Mouse (Mus musculus): ENCODE results near the gene Ddc. TPM values are rescaled to one million over a fixed set of nuclear protein-coding genes. Genes with fewer than 3 reads are reported as not detected.
A peak's percentile ranks its signal among the peaks of the same experiment; 100 is the strongest.

Gene Ddc
- polyA plus RNA-seq, 1 experiment from 2014 or later, result 7.5 TPM

DNA sequence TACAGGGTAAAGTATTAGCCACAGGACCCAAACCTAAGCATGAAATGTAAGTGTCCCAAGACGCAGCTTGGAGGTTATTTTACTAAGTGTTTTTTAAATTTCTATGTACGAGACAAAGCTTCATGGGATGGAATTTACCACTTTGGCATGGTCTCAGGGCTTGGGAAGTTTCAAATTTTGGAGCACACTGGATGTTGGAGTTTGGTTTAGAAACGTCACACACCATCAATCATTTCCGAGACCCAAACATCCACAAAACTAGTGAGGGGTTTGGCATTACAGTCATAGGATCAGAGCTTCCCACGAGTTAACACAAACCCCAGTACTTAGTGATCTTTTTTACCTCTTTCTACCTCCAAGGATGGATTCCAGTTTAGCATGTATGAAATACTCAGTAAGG, 60.6 kb downstream of the Ddc start:
- Histone ChIP-seq H3K4me3 (ENCODE audit: low read depth, low read length) (no peak overlapping the region), H3K4me2 (ENCODE audit: low read depth) (no peak overlapping the region), H3K9ac (ENCODE audit: low read length) (no peak overlapping the region), H3K27me3 (ENCODE audit: control insufficient read depth, insufficient read depth, low read length) (no peaks in the 10 kb centered on the region), H3K36me3 (ENCODE audit: control insufficient read depth, insufficient read depth, low read length) (no peaks in the 10 kb centered on the region), H3K9me3 (ENCODE audit: control insufficient read depth, low read length) (no peaks in the 10 kb centered on the region), H3K4me1 (ENCODE audit: control insufficient read depth, insufficient read depth, low read length) (peaks cover 10% of the 10 kb centered on the region), H3K27ac (ENCODE audit: low read depth, low read length) (no peak overlapping the region)
- ATAC-seq (ENCODE audit: insufficient read depth, low FRiP score, low TSS enrichment) (no peak), DNase-seq (ENCODE audit: low spot score) (no peak)
- 76% methylated on average over 5 of the region's 5 CpGs for WGBS

DNA sequence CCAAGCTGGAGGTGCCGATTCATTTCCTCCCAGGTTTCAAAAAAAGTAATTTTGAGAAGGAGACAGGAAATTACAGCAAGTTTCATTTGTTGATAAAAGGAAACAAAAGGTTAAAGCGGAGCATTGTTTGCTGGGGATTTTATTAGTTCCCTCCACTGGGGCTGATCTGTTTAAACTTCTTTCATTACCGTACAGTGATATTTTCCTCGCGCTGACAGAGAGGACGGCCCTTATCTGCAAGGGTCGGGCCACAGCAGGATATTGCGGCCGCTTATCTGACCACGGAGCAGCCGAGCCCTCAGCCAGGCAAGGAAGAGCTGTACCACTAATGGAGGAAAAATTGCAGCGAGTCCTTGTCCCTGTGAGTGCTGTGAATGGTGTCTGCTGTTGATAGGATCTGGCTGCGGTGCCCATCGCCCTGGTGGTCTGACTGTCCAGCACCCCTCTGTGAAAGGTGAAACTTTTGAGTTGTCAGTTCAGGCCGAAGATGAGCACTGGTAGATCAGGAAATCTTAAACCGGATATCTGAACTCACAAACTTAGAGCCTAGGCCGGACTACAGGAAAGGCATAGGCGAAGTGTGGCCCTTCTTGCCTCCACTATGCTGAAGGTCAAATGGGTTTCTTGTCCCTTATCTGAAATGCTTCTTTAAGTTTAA, 61.1 kb downstream of the Ddc start:
- 0 out of 2 replicates have a peak overlapping the region, but pooled peaks have one; percentile 9 for H3K27ac ChIP-seq (ENCODE audit: low read depth, low read length)
- ATAC-seq (ENCODE audit: insufficient read depth, low FRiP score, low TSS enrichment), result 0 out of 2 replicates have a peak, but pooled peaks have one; percentile 42
- H3K9me3 ChIP-seq (ENCODE audit: control insufficient read depth, low read length), result no peaks in the 10 kb centered on the region
- no peak overlapping the region; the same call in 1 of the 2 replicates for H3K4me2 ChIP-seq (ENCODE audit: low read depth)
- peak overlapping the region; percentile 12; the same call in 1 of the 2 replicates for H3K9ac ChIP-seq (ENCODE audit: low read length)
- H3K36me3 ChIP-seq (ENCODE audit: control insufficient read depth, insufficient read depth, low read length), result no peaks in the 10 kb centered on the region
- no peak for DNase-seq (ENCODE audit: low spot score)
- no peak overlapping the region for H3K4me3 ChIP-seq (ENCODE audit: low read depth, low read length)
- 49% methylated on average over 18 of the region's 18 CpGs for WGBS
- H3K4me1 ChIP-seq (ENCODE audit: control insufficient read depth, insufficient read depth, low read length), result peaks cover 16% of the 10 kb centered on the region
- no peaks in the 10 kb centered on the region for H3K27me3 ChIP-seq (ENCODE audit: control insufficient read depth, insufficient read depth, low read length)

GRCm38 (mm10) chr11:11836262-11836661, 61.7 kb downstream of the Ddc start:
- Histone ChIP-seq H3K36me3 (ENCODE audit: control insufficient read depth, insufficient read depth, low read length) (no peaks in the 10 kb centered on the region), H3K27ac (ENCODE audit: low read depth, low read length) (no peak overlapping the region), H3K4me2 (ENCODE audit: low read depth) (no peak overlapping the region), H3K9me3 (ENCODE audit: control insufficient read depth, low read length) (no peaks in the 10 kb centered on the region), H3K9ac (ENCODE audit: low read length) (no peak overlapping the region), H3K4me1 (ENCODE audit: control insufficient read depth, insufficient read depth, low read length) (peaks cover 20% of the 10 kb centered on the region), H3K27me3 (ENCODE audit: control insufficient read depth, insufficient read depth, low read length) (no peaks in the 10 kb centered on the region), H3K4me3 (ENCODE audit: low read depth, low read length) (no peak overlapping the region)
- ATAC-seq (ENCODE audit: insufficient read depth, low FRiP score, low TSS enrichment), result no peak
- DNase-seq (ENCODE audit: low spot score), result no peak
- 63% methylated on average over 8 of the region's 8 CpGs for WGBS

- WGBS, result 77% methylated on average over 4 of the region's 4 CpGs
- no peak overlapping the region for H3K4me3 ChIP-seq (ENCODE audit: low read depth, low read length)
- ATAC-seq (ENCODE audit: insufficient read depth, low FRiP score, low TSS enrichment), result no peak
- no peaks in the 10 kb centered on the region for H3K36me3 ChIP-seq (ENCODE audit: control insufficient read depth, insufficient read depth, low read length)
- H3K4me2 ChIP-seq (ENCODE audit: low read depth), result no peak overlapping the region
- peaks cover 23% of the 10 kb centered on the region for H3K4me1 ChIP-seq (ENCODE audit: control insufficient read depth, insufficient read depth, low read length)
- H3K27me3 ChIP-seq (ENCODE audit: control insufficient read depth, insufficient read depth, low read length), result no peaks in the 10 kb centered on the region
- no peak for DNase-seq (ENCODE audit: low spot score)
- H3K9ac ChIP-seq (ENCODE audit: low read length), result no peak overlapping the region
- H3K9me3 ChIP-seq (ENCODE audit: control insufficient read depth, low read length), result no peaks in the 10 kb centered on the region
- no peak overlapping the region for H3K27ac ChIP-seq (ENCODE audit: low read depth, low read length)
These were observed 62.2 kb downstream of the Ddc start for GRCm38 (mm10) chr11:11835791-11836190.

DNA sequence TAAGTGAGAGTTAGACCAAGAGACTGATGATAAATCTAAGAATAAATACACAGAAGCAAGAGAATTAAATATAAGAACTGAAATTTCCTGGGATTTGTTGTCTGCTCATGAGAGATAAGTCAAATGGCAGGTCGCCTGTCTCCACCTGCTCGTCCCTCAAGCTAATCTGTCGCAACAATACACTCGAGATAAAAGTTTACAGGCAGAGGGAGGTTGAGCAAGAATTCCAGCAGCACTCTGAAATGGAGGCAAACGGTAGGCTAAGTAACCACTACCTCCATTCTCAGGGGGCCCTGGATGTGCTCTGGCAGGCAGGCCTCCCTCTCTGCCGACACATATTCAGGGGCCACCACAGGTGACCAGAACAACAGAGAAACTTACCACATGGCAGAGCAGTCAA, 62.6 kb downstream of the Ddc start:
- H3K36me3 ChIP-seq (ENCODE audit: control insufficient read depth, insufficient read depth, low read length), result no peaks in the 10 kb centered on the region
- peaks cover 28% of the 10 kb centered on the region for H3K4me1 ChIP-seq (ENCODE audit: control insufficient read depth, insufficient read depth, low read length)
- DNase-seq (ENCODE audit: low spot score) (no peak), ATAC-seq (ENCODE audit: insufficient read depth, low FRiP score, low TSS enrichment) (no peak)
- H3K27me3 ChIP-seq (ENCODE audit: control insufficient read depth, insufficient read depth, low read length), result no peaks in the 10 kb centered on the region
- H3K4me3 ChIP-seq (ENCODE audit: low read depth, low read length), result no peak overlapping the region
- no peak overlapping the region for H3K4me2 ChIP-seq (ENCODE audit: low read depth)
- no peak overlapping the region for H3K9ac ChIP-seq (ENCODE audit: low read length)
- no peaks in the 10 kb centered on the region for H3K9me3 ChIP-seq (ENCODE audit: control insufficient read depth, low read length)
- WGBS, result 47% methylated on average over 6 of the region's 6 CpGs
- no peak overlapping the region for H3K27ac ChIP-seq (ENCODE audit: low read depth, low read length)

DNA sequence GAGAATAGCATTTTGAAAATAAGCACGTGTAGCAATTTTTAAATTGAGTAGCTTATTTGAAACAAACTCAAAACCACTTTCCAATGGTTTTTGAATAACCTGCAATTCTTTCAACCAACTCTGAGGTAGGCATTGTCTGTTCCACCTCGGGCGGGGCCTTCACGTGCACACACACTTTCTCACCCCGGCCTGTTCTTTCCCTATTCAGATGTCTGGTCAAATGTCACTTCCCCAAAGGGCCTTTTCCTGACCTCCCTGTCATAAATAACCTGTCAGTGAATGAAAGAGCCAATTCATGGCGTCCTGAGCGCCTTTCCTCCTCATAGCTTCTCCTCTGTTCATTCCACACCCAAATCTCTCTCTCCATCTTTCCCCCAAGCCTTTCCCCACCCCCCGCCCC, 64.8 kb downstream of the Ddc start:
- Histone ChIP-seq H3K4me1 (ENCODE audit: control insufficient read depth, insufficient read depth, low read length) (peaks cover 45% of the 10 kb centered on the region), H3K9ac (ENCODE audit: low read length) (no peak overlapping the region), H3K36me3 (ENCODE audit: control insufficient read depth, insufficient read depth, low read length) (no peaks in the 10 kb centered on the region), H3K27ac (ENCODE audit: low read depth, low read length) (peak overlapping the region; percentile 82), H3K27me3 (ENCODE audit: control insufficient read depth, insufficient read depth, low read length) (no peaks in the 10 kb centered on the region), H3K9me3 (ENCODE audit: control insufficient read depth, low read length) (no peaks in the 10 kb centered on the region), H3K4me3 (ENCODE audit: low read depth, low read length) (no peak overlapping the region), H3K4me2 (ENCODE audit: low read depth) (no peak overlapping the region)
- peak; percentile 21; the same call in 1 of the 2 replicates for ATAC-seq (ENCODE audit: insufficient read depth, low FRiP score, low TSS enrichment)
- DNase-seq (ENCODE audit: low spot score), result peak; percentile 61
- WGBS, result 4% methylated on average over 8 of the region's 8 CpGs

DNA sequence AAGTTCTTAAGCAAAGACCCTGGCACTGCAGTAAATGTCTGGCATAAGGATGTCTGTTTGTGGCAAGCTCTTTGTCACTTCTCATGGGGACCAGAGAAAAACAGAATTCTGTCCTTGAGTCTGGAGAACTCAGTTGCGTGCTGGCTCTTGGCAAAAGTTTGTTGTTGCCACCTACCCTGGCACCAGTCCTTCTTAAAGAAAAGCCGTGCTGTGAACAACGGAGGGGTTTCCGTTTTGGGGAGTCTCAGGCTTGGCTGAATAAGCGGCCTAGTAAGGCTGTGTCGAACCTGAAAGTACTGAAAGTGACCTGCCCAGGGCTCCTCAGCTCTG, 65.2 kb downstream of the Ddc start:
- no peaks in the 10 kb centered on the region for H3K27me3 ChIP-seq (ENCODE audit: control insufficient read depth, insufficient read depth, low read length)
- H3K4me3 ChIP-seq (ENCODE audit: low read depth, low read length), result no peak overlapping the region
- no peaks in the 10 kb centered on the region for H3K9me3 ChIP-seq (ENCODE audit: control insufficient read depth, low read length)
- peak overlapping the region; percentile 82 for H3K27ac ChIP-seq (ENCODE audit: low read depth, low read length)
- no peak for DNase-seq (ENCODE audit: low spot score)
- H3K36me3 ChIP-seq (ENCODE audit: control insufficient read depth, insufficient read depth, low read length), result no peaks in the 10 kb centered on the region
- 19% methylated on average over 6 of the region's 6 CpGs for WGBS
- no peak overlapping the region for H3K4me2 ChIP-seq (ENCODE audit: low read depth)
- peaks cover 48% of the 10 kb centered on the region for H3K4me1 ChIP-seq (ENCODE audit: control insufficient read depth, insufficient read depth, low read length)
- no peak overlapping the region for H3K9ac ChIP-seq (ENCODE audit: low read length)
- ATAC-seq (ENCODE audit: insufficient read depth, low FRiP score, low TSS enrichment), result no peak

- Histone ChIP-seq H3K4me2 (ENCODE audit: low read depth) (0 out of 2 replicates have a peak overlapping the region, but pooled peaks have one; percentile 4), H3K36me3 (ENCODE audit: control insufficient read depth, insufficient read depth, low read length) (no peaks in the 10 kb centered on the region), H3K27me3 (ENCODE audit: control insufficient read depth, insufficient read depth, low read length) (no peaks in the 10 kb centered on the region), H3K9ac (ENCODE audit: low read length) (peak overlapping the region; percentile 27; the same call in 1 of the 2 replicates), H3K4me3 (ENCODE audit: low read depth, low read length) (no peak overlapping the region), H3K27ac (ENCODE audit: low read depth, low read length) (peak overlapping the region; percentile 82), H3K9me3 (ENCODE audit: control insufficient read depth, low read length) (no peaks in the 10 kb centered on the region), H3K4me1 (ENCODE audit: control insufficient read depth, insufficient read depth, low read length) (peaks cover 48% of the 10 kb centered on the region)
- WGBS, result 6% methylated on average over 6 of the region's 6 CpGs
- no peak for ATAC-seq (ENCODE audit: insufficient read depth, low FRiP score, low TSS enrichment)
- no peak for DNase-seq (ENCODE audit: low spot score)
These were observed 65.8 kb downstream of the Ddc start for GRCm38 (mm10) chr11:11831940-11832754.
